Mouse (Mus musculus) liver (tissue): Measurements from ENCODE around the gene Lrrc36.
A peak's percentile ranks its signal among the peaks of the same experiment; 100 is the strongest.

ENCODE experiments used
- DNase-seq: peaks from one replicate; pipeline ENCODE4 v3.0.0-alpha.2; 2020; ENCODE audit warnings: mixed read lengths

Gene Lrrc36

DNA sequence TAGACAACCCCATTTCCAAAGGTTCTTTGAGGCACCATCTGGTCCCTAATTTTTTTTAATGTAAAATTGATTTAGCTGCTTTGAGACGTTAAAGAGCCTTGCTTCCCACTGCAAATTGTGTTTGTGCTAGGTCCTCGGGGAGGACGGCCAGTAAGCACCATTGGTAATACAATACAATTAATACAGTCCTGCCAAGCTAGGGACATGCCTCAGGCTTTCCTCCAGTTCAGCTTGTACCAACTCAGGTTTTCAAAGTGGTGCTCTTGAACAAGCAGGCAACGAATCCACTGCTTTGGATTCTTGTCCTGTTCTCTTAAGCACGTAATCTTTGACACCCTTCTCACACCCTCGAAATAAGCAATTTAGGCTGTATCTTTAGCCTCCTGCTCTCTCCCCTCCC is 19.6 kb downstream of the Lrrc36 start:
- no peak for DNase-seq

GRCm38 (mm10) chr8:105433511-105433910 is 20.1 kb downstream of the Lrrc36 start:
- no peak for DNase-seq

DNA sequence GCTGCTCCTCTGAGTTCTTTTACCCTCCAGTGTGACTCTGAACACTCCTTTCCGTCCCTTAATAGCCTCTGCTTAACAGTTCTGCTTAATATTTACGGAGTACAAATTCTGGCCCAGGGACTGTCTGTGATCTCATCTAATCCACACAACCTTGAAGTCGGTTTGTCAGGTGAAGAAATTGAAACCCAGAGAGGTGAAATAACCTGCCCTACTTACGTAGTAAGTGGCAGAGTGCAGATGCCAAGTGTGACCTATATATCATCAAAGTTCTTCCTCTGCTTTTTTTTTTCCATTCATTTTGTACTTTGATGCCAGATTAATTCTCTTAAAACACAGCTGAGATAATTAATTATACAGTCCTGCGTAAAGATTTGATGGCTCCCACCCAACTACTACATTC is 20.8 kb downstream of the Lrrc36 start:
- DNase-seq, result no peak

DNA sequence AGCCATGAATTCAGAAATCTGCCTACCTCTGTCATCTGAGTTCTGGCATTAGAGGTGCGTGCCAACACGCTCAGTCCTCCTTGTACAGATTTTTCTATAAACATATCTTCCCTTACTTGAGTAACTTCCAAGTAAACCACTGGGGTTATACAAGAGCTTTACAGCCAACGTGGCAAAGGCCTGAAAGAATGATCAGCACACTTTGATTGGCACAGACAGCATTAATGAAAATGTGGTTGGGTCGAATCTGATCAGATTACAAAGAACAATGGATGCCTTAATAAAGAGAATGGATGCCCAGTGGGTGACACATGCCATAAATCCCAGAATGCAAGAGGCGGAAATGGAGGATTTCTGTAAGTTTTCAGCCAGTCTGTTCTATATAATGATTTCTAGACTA is 22.8 kb downstream of the Lrrc36 start:
- DNase-seq, result no peak

DNA sequence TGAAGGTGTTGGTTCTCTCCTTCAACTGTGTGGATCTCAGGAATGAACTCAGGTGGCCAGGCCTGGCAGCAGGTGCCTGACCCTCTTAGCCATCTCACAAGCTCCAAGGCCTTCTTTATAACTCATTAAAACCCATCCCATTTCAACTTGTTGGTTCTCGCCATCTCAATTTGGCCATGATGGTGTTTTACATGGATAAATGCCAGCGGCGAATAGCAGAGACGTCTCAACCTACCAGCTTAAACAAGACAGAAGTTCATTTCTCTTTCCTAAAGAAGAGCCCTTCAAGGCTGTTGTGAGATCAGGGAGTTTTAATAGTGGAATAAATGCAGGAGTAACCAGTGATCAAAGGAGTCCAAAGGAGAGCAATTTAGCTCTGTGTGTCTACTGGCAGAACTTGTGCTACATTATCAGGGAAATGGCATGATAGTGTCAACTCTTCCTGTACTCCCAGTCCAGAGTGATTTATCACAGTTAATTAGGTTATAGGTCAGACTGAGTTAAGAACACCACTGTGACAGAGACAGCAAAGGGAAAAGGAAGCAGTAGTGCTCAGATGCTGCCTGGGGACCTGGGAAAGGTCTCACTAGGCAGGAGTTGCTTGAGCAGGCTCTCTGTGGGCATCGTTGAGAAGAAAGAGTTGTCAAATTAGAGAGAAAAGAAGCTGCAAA is 23.8 kb downstream of the Lrrc36 start:
- no peak for DNase-seq

- DNase-seq, result peak; percentile 63
Measured at GRCm38 (mm10) chr8:105438865-105439264, 25.5 kb downstream of the Lrrc36 start.

- peak; percentile 79 for DNase-seq
Measured at GRCm38 (mm10) chr8:105441433-105441832, 28.1 kb downstream of the Lrrc36 start.

- no peak for DNase-seq
Measured at GRCm38 (mm10) chr8:105442661-105443060, 29.3 kb downstream of the Lrrc36 start.

- DNase-seq, result no peak
Measured at GRCm38 (mm10) chr8:105445296-105446126, 32.1 kb downstream of the Lrrc36 start.

- no peak for DNase-seq
Measured at GRCm38 (mm10) chr8:105446127-105446552, 32.8 kb downstream of the Lrrc36 start.

DNA sequence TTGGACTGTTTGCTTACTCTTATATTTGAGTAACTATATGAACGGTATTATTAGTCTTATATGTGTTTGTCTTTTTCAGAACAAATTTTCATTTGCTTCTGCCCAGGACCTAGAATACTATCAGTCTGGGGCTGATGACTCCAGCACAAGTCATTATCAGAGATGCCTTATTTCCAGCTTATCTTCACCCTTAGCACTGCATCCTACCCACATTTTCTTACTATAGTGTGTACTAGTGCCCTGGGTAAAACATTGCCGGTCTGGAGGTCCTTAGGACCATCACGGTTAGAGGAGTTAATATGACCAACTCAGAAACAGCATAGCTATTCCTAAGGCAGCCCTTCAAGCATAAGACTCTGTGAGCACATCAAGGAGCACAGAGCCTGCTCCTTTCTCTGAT is 34.8 kb downstream of the Lrrc36 start:
- DNase-seq, result peak; percentile 31

- peak; percentile 42 for DNase-seq
Measured at GRCm38 (mm10) chr8:105448596-105448995, 35.2 kb downstream of the Lrrc36 start.

- DNase-seq, result no peak
Measured at GRCm38 (mm10) chr8:105450977-105451376, 37.6 kb downstream of the Lrrc36 start.

- DNase-seq, result no peak
Measured at GRCm38 (mm10) chr8:105451903-105452603, 38.7 kb downstream of the Lrrc36 start.

GRCm38 (mm10) chr8:105453296-105453695 is 39.9 kb downstream of the Lrrc36 start:
- DNase-seq, result no peak

- no peak for DNase-seq
Measured at GRCm38 (mm10) chr8:105454088-105454487, 40.7 kb downstream of the Lrrc36 start.

GRCm38 (mm10) chr8:105455218-105455617 is 41.8 kb downstream of the Lrrc36 start:
- DNase-seq, result peak; percentile 37

DNA sequence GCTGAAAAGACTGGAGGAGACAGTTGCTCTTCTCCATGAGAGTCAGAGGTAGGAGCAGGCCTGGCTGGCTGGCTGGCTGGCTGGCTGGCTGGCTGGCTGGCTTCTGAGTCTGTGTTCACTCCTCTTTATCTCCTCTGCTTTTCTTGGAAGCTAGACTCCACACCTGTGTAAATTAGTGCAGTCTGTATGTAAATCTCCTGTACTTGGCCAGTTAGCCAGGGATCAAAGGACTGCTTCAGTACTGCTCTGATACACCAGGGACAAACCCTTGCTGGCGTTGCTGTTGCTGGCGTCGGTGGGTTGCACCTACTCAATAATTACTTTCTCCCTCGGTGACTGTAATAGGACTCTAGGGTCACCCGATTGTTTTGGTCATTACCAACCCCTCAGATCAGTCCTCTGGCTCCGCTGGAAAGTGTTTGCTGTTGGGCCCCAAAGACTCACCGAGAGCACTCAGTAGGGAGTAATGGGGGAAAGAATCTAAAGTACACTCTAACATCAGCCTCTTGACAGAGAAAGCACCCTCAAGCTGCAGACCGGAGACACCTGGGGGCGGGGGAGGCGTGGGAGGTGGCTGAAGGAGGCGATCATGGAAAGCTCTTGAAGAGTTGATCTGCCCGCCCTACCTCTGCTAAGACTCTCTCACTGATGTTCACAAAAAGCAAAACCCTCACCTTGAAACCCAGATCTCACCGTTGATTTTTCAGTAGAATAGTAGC is 47.9 kb downstream of the Lrrc36 start:
- DNase-seq, result no peak

- no peak for DNase-seq
Measured at GRCm38 (mm10) chr8:105464595-105464994, 51.2 kb downstream of the Lrrc36 start.

GRCm38 (mm10) chr8:105466246-105466645 is 52.9 kb downstream of the Lrrc36 start:
- DNase-seq, result no peak

DNA sequence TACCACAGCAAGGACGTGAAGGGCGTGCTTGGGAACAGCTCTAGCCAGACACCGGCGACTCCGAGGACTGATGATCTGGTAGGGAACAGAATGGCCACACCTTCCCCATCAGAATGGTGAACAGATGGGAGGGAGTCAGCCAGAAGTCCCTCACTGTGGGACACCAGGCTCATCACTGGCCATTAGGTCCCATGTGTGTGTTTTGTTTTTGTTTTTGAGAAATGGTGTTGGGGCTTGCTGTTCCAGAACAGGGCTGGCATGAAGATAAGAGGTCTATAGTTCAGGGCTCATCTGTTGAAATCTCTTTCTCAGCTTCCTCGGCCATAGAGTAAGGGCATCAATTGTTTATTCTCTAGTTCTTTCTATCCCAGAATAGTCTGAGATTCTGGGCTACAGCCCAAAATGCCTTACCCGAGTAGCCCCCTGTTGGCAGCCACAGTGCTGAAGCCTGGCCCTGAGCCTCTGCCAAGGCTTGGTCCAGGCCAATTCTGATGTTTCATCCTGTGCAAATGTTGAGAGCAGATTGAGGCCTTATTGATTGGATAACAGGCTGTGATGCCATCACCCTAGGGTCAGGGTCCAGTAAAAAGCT is 53.4 kb downstream of the Lrrc36 start:
- no peak for DNase-seq

- no peak for DNase-seq
Measured at GRCm38 (mm10) chr8:105467396-105467985, 54.1 kb downstream of the Lrrc36 start.
